Mouse (Mus musculus) gastrocnemius, postnatal 36 days (tissue): ENCODE measurements around the gene Map4k2. TPM values are rescaled to one million over a fixed set of nuclear protein-coding genes. Genes with fewer than 3 reads are reported as not detected.
A peak's percentile ranks its signal among the peaks of the same experiment; 100 is the strongest.

Experiments
- DNase-seq, 2 experiments: peaks; one replicate each; pipeline ENCODE4 v3.0.0; 2022
- intact Hi-C: fragments of 180-260 bp; cut with DNase I; formaldehyde crosslinking; loops from one replicate; pipeline ENCODE4 v1.15.1; 2025
- microRNA-seq, 2 experiments: library from miRNA; unstranded; fragments of <30 nt; microRNA quantifications; one replicate each; pipeline ENCODE4 v1.2.0; 2021
- total RNA-seq, 2 experiments: library from RNA; stranded (reverse); gene quantifications; 2 replicates each; pipeline ENCODE4 v1.2.3; 2021

Map4k2 gene
- total RNA-seq, 2 experiments from 2014 or later = 10.4 to 12.6 TPM

- intact Hi-C loops = no loop called here
- no peak for DNase-seq
These were observed 56.8 kb downstream of the Map4k2 start for GRCm38 (mm10) chr19:6397582-6398249.

- intact Hi-C loops = no loop called here
- peak; percentile 66 to 79 for DNase-seq
These were observed 57.7 kb downstream of the Map4k2 start for GRCm38 (mm10) chr19:6398447-6399284.

GRCm38 (mm10) chr19:6399285-6400095 is 58.6 kb downstream of the Map4k2 start, which contains the start of gene Rasgrp2:
TSS of gene Rasgrp2 (plus strand) at chr19:6399340.
- peak; percentile 67 to 68 for DNase-seq
- intact Hi-C loops = no loop called here

GRCm38 (mm10) chr19:6400096-6401086 is 59.5 kb downstream of the Map4k2 start:
- no peak for DNase-seq
- intact Hi-C loops = no loop called here

- peak; percentile 79 to 84 for DNase-seq
- intact Hi-C loops = no loop called here
These were observed 60.3 kb downstream of the Map4k2 start for GRCm38 (mm10) chr19:6401131-6401815.

GRCm38 (mm10) chr19:6401951-6402350 is 61.0 kb downstream of the Map4k2 start:
- no peak for DNase-seq
- intact Hi-C loops = no loop called here

GRCm38 (mm10) chr19:6403869-6404268 is 62.9 kb downstream of the Map4k2 start:
- no peak for DNase-seq
- intact Hi-C loops = no loop called here

Small RNA genes lying within 50 kb of the gene (microRNA-seq; reads per million reads assigned to microRNA genes)
- gene Mir6989 = 0 reads per million in 2 experiments

Other genes starting within 250 kb of the Map4k2 start
- gene AC131692.1, start 246.7 kb upstream of the Map4k2 start, total RNA-seq = not detected
- gene Naaladl1, start 235.4 kb upstream of the Map4k2 start, total RNA-seq = not detected
- 1 to 10 TPM; 8.7 to 9.8 TPM for gene Sac3d1, start 222.5 kb upstream of the Map4k2 start, total RNA-seq
- gene Snx15, start 212.8 kb upstream of the Map4k2 start, total RNA-seq = 10 to 100 TPM in 1 of 2 experiments, 1 to 10 TPM in 1; 8.6 to 10.6 TPM
- under 1 TPM; 0.17 to 0.26 TPM for gene Batf2, start 200.2 kb upstream of the Map4k2 start, total RNA-seq
- 10 to 100 TPM; 51.8 to 62.6 TPM for gene Arl2, start 199.6 kb upstream of the Map4k2 start, total RNA-seq
- not detected for gene Majin, start 156.7 kb upstream of the Map4k2 start, total RNA-seq
- not detected for gene Gpha2, start 114.8 kb upstream of the Map4k2 start, total RNA-seq
- gene Ppp2r5b, start 105.3 kb upstream of the Map4k2 start, total RNA-seq = 10 to 100 TPM; 32.2 to 34.6 TPM
- 10 to 100 TPM; 16.5 to 18.0 TPM for gene Atg2a, start 99.5 kb upstream of the Map4k2 start, total RNA-seq
- gene Ehd1, start 64.4 kb upstream of the Map4k2 start, total RNA-seq = 10 to 100 TPM; 23.5 to 36.0 TPM
- gene Cdc42bpg, start 34.7 kb upstream of the Map4k2 start, total RNA-seq = 1 to 10 TPM; 4.3 to 5.2 TPM
- 1 to 10 TPM; 6.2 to 7.0 TPM for gene Men1, start 6.2 kb upstream of the Map4k2 start, total RNA-seq
- gene Sf1, start 22.6 kb downstream of the Map4k2 start, total RNA-seq = 10 to 100 TPM; 75.8 to 84.5 TPM
- gene Pygm, start 43.3 kb downstream of the Map4k2 start, total RNA-seq = 1,000 to 10,000 TPM; 7,725 to 8,373 TPM
- gene Rasgrp2, start 58.2 kb downstream of the Map4k2 start, total RNA-seq = 10 to 100 TPM; 11.6 to 25.4 TPM
- 1 to 10 TPM; 1.4 to 1.7 TPM for gene Nrxn2, start 77.6 kb downstream of the Map4k2 start, total RNA-seq
- gene Slc22a12, start 201.9 kb downstream of the Map4k2 start, total RNA-seq = not detected